Mouse (Mus musculus): ENCODE data around the gene Erg28.

DNA sequence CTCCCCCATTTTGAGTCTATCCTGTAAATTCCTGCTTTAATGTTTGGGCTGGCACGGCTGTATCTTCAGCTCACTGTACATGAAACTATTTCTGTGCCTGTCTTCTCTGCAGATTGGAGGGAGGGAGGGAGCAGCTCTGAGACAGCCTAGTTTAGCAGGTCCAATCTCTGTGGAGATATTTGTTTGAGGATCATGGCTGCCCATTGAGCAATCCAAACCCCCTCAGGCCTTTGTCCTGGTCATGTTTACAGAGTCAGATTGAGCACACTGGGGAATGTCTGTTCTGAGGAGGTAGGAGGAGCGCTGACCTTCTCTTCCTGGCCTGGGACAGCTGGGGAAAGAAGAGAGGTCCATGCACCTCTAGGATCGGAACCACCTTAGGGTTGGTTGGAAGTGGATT lies 58.1 kb downstream of the Erg28 start:
- TF ChIP-seq CTCF (IDR thresholded peaks at IDR 0.05; ENCODE audit: borderline replicate concordance, control insufficient read depth, extremely low read depth, insufficient read depth, low read length, poor library complexity) (no peak), POLR2A (IDR thresholded peaks at IDR 0.05; ENCODE audit: control insufficient read depth, extremely low read depth, insufficient read depth, low read length, poor library complexity) (no peak)

Measured in thymus, adult 2 months (tissue).